Mouse (Mus musculus): ENCODE data around the gene Psg27. TPM values are rescaled to one million over a fixed set of nuclear protein-coding genes. Genes with fewer than 3 reads are reported as not detected.
"Not testable (repeated sequence)": the region's sequence is repeated elsewhere in the genome, so short reads cannot be mapped to it uniquely, and the experiment has no call there.

Psg27 gene
- total RNA-seq (2021) = not detected
- long read RNA-seq = 0 reads

DNA sequence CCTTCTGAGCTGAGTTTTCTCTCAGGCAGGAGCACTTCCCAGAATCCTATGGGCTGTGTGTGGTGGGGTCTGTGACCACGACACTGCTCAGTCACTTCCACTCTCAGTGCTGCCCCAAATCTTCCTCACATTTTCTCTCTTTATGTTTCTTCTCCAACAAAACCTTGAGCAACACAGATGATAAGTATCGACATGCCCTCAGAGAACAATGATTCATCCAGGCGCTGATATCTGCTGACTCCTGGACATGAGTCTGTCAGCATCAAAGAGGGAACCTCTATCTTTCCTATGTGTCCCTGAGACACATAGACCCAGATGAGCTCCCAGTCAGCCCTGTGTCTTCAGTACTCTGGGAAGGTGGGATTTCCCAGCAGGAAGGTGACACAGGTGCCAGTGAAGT, at the start of gene Psg27:
TSS of gene Psg27 (minus strand) at position 101 of the 400 bp plus-strand sequence.
- DNase-seq (ENCODE audit: low spot score in 2 of 2) = no peak

DNA sequence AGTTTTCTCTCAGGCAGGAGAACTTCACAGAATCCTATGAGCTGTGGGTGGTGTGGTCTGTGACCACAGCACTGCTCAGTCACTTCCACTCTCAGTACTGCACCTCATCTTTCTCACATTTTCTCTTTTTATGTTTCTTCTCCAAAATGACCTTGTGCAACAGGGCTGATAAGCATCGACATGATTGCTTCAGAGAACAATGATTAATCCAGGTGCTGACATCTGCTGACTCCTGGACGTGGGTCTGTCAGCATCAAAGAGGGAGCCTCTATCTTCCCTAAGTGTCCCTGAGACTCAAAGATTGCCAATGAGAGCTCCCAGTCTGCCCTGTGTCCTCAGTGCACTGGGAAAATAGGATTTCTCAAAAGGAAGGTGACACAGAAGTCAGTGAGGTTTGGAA, 49.3 kb upstream of the Psg27 start, which contains the start of gene Psg23:
TSS of gene Psg23 (minus strand) at position 101 of the 400 bp plus-strand sequence.
- not testable (repeated sequence) for DNase-seq (ENCODE audit: low spot score in 2 of 2)

DNA sequence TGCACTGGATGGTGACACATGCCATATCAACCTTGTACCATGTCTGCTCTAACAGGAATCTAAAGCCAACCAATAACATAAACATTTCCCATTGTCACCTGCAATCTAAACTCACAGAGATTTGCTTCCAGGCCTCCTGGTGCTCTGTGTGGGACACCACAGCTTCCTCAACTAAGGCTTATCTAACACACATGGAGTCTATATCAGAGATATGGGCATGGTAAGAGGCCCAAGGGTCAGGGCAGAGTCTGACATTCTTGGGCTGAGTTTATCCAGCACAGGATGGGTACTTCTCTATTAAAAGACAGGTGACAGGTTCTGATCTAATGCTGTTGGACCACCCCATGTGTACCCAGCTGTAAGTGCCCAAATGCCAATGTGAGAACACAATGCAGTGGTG, 7.3 kb downstream of the Psg27 start:
- DNase-seq (ENCODE audit: low spot score in 2 of 2) = no peak

DNA sequence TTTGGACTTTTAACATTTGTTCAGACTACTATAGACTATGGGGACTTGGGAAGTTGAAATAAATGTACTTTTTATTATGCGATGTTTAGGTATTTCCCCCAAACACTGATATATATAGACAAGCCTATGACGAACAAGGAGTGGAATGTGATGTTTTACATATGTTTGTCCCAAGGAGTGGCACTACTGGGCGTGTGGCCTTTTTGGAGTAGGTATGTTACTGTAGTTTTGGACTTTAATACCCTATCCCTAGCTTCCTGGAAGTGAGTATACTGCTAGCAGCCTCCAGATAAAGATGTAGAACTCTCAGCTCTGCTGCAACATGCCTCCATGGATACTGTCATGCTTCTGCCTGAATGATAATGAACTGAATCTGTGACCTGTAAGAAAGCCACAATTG, 11.4 kb downstream of the Psg27 start:
- DNase-seq (ENCODE audit: low spot score in 2 of 2) = not testable (repeated sequence)

DNA sequence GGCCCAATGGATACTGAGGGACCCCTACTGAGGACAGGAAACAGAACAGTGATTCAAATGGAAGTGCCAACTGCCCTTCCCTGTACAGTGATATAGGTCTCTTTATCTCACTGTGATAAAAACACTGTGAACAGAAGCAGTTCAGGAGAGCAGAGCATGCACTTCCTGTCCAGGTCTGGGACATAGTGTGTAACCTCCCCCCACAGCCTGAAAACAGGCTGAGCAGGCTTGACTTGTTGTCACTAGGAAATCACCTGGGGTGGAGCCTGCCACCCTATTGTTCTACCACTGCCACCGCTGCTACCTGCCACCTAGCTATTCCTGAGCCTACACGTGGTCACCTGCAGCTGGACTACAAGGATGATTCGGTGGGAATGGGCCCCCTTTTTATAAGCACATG, 33.7 kb downstream of the Psg27 start:
- no peak for DNase-seq (ENCODE audit: low spot score in 2 of 2)

DNA sequence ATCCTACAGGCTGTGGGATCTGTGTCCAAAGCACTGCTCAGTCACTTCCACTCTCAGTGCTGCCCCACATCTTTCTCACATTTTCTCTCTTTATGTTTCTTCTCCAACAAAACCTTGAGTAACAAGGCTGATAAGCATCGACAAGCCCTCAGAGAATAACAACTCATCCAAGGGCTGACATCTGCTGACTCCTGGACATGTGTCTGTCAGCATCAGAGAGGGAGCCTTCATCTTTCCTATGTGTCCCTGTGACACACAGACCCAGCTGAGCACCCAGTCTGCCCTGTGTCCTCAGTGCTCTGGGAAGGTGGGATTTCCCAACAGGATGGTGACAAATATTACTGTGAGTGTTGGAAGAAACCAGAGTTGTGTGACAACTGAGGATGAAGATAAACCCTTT, 34.9 kb downstream of the Psg27 start, which contains the start of gene Psg25:
TSS of gene Psg25 (minus strand) at position 101 of the 400 bp plus-strand sequence.
- DNase-seq (ENCODE audit: low spot score in 2 of 2) = no peak

DNA sequence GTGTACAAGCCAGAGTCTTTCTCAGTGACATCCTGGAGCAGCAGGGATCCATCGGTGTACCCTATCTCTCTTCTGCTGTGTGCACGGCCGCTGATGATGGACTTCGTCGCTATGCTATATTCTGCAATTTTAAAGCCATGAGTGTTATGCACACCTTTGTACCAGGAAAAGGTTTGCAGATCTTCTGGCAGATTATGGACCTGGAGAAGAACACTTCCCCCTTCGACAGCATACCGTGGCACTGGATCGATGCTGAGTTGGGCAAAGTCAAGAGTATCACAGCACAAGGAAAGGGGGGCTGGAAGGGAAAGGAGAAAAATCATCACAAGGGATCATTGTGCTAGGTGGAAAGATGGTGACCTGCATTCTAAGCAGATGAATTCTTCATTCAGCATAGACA, 42.4 kb downstream of the Psg27 start:
- DNase-seq (ENCODE audit: low spot score in 2 of 2) = no peak

DNA sequence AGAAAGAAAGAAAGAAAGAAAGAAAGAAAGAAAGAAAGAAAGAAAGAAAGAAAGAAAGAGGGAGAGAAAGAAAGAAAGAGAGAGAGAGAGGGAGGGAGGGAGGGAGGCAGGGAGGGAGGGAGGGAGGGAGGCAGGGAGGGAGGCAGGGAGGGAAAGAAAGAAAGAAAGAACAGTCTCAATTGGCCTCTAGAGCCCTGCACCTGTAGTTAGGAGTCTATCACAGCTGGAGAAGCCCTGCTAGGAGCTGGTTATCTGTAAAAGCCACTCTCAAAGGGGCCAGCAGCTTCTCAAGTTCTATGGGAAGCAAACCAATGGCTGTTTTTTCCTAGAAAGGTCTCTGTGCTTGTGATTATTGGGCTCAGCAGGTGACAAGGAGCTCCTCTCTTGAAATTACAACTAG, 54.3 kb downstream of the Psg27 start:
- DNase-seq (ENCODE audit: low spot score in 2 of 2) = not testable (repeated sequence)

DNA sequence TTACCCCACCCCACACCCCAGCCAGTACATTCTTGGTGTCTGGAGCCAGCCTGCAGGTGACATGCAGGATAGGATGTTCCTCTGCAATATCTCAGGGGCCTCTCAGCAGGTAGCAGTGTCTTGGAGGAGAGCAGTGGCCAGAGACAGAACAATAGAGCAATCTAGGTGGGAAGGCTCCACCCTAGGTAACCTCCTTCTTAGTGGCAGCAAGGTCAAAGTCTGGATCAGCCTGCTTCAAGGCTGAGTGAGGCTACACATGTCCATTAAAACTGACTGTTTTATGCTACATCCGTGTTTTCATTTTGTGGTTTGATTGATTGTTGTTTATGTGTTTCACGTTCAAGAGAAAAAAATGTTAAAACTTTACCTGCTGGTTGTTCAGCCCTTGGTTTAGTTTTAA, 54.7 kb downstream of the Psg27 start:
- DNase-seq (ENCODE audit: low spot score in 2 of 2) = not testable (repeated sequence)

DNA sequence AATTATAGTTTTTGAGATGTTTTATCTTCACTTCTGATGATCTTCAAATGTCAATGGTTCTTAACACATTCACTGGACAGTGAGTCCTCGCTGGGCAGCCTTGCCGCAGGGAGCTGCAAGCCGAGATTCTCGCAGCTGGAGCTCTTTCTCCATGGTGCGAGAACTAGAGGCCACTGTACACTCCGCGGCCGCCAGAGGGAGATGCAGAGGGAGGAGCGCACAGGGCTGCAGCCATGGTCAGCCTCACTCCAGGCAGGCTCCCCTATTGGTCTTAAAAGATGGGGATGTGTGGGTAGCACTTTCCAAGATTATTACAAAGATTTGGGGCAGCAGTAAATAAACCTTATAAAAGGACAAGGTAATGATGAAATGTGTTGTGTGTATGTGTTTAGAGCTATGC, 55.6 kb downstream of the Psg27 start:
- DNase-seq (ENCODE audit: low spot score in 2 of 2) = no peak

Other genes with a start within 250 kb of the Psg27 start
- not detected for gene Psg18, start 212.3 kb downstream of the Psg27 start, total RNA-seq (2021)
- not detected for gene Psg28, start 135.3 kb downstream of the Psg27 start, total RNA-seq (2021)
- not detected for gene Psg26, start 83.1 kb downstream of the Psg27 start, total RNA-seq (2021)
- not detected for gene Psg25, start 35.0 kb downstream of the Psg27 start, total RNA-seq (2021)
- not detected for gene Psg23, start 49.2 kb upstream of the Psg27 start, total RNA-seq (2021)
- gene Psg21, start 89.4 kb upstream of the Psg27 start, total RNA-seq (2021) = not detected
- gene Psg20, start 118.9 kb upstream of the Psg27 start, total RNA-seq (2021) = not detected
- gene Psg22, start 150.8 kb upstream of the Psg27 start, total RNA-seq (2021) = not detected
- not detected for gene Psg19, start 231.2 kb upstream of the Psg27 start, total RNA-seq (2021)